Mouse (Mus musculus): ENCODE measurements around the gene Pabpn1.

DNA sequence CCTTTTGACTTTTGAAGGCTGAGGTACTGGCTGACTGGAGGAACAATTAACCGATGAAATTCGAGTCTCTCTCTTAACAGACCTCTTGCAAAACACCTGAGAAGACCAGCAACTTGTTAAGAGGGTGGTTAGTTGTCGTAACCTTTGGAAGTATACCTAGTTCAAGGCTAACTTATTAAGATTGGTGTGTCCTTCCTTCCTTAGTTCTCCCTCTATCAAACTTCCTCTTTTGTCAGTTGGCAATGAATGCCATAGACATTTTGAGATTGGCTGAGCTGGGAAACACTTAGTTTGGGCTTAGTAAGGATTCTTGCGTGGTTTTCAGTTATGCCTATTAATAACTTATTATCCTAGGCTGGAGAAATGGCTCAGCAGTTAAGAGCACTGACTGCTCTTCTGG, 24.3 kb upstream of the Pabpn1 start:
- TF ChIP-seq CTCF (conservative IDR thresholded peaks at IDR 0.05; ENCODE audit: low read length) (no peak), NANOG (IDR thresholded peaks at IDR 0.05; ENCODE audit: borderline replicate concordance, low read length) (no peak), POU5F1 (IDR thresholded peaks at IDR 0.05; ENCODE audit: borderline replicate concordance, low read length) (no peak)
